Mouse (Mus musculus): ENCODE data around the gene Fbxo41. TPM values are rescaled to one million over a fixed set of nuclear protein-coding genes. Genes with fewer than 3 reads are reported as not detected.

Fbxo41 gene
- polyA plus RNA-seq, 1 experiment from 2014 or later, result 0.46 TPM

- peaks cover 18% of the 10 kb centered on the region for H3K4me1 ChIP-seq
- peaks cover 13% of the 10 kb centered on the region for H3K36me3 ChIP-seq (replicated peaks)
- no peak for DNase-seq (ENCODE audit: low spot score)
- 93% methylated on average over 5 of the region's 5 CpGs for whole genome bisulfite sequencing
- H3K9me3 ChIP-seq, result no peaks in the 10 kb centered on the region
- H3K27ac ChIP-seq (replicated peaks), result no peak overlapping the region
- H3K4me3 ChIP-seq, result no peak overlapping the region
- H3K27me3 ChIP-seq (replicated peaks; ENCODE audit: low read depth, poor library complexity, severe bottlenecking), result no peaks in the 10 kb centered on the region
Measured at GRCm38 (mm10) chr6:85433865-85434264, 68.9 kb downstream of the Fbxo41 start.

GRCm38 (mm10) chr6:85431842-85432431 is 70.9 kb downstream of the Fbxo41 start, which contains the start of gene Smyd5:
Gene Smyd5 (plus strand): TSS chr6:85431989.
- H3K4me3 ChIP-seq, result peak within 1 kb of the TSS; percentile 97
- H3K4me1 ChIP-seq, result peaks cover 18% of the 10 kb centered on the region
- under 1% methylated on average over 39 of the region's 39 CpGs for WGBS
- peaks cover 8% of the 10 kb centered on the region for H3K27me3 ChIP-seq (replicated peaks; ENCODE audit: low read depth, poor library complexity, severe bottlenecking)
- peak; percentile 92 for DNase-seq (ENCODE audit: low spot score)
- H3K36me3 ChIP-seq (replicated peaks), result no peaks in the 10 kb centered on the region
- H3K9me3 ChIP-seq, result no peaks in the 10 kb centered on the region
- peak within 1 kb of the TSS; percentile 90 for H3K27ac ChIP-seq (replicated peaks)

- Histone ChIP-seq H3K9me3 (no peaks in the 10 kb centered on the region), H3K36me3 (replicated peaks) (no peaks in the 10 kb centered on the region), H3K27ac (replicated peaks) (peak overlapping the region; percentile 90), H3K4me1 (peaks cover 18% of the 10 kb centered on the region), H3K4me3 (peak overlapping the region; percentile 97), H3K27me3 (replicated peaks; ENCODE audit: low read depth, poor library complexity, severe bottlenecking) (peaks cover 12% of the 10 kb centered on the region)
- no peak for DNase-seq (ENCODE audit: low spot score)
- WGBS, result 47% methylated on average over 8 of the region's 8 CpGs
Measured at GRCm38 (mm10) chr6:85431274-85431841, 71.4 kb downstream of the Fbxo41 start.

- 11% methylated on average over 28 of the region's 28 CpGs for WGBS
- Histone ChIP-seq H3K27ac (replicated peaks) (no peak within 1 kb of the TSS), H3K27me3 (replicated peaks; ENCODE audit: low read depth, poor library complexity, severe bottlenecking) (peaks cover 61% of the 10 kb centered on the region), H3K4me1 (peaks cover 10% of the 10 kb centered on the region), H3K36me3 (replicated peaks) (no peaks in the 10 kb centered on the region), H3K9me3 (no peaks in the 10 kb centered on the region), H3K4me3 (peak within 1 kb of the TSS; percentile 35)
- peak; percentile 22 for DNase-seq (ENCODE audit: low spot score)
Measured at GRCm38 (mm10) chr6:85423836-85424379, 78.9 kb downstream of the Fbxo41 start, which contains the start of gene Noto. Gene Noto (plus strand): TSS chr6:85423886.

Other genes with a start within 250 kb of the Fbxo41 start
- gene Sfxn5, start 169.6 kb downstream of the Fbxo41 start, polyA plus RNA-seq (2016; fragmentation: Nextera tagmentation; extraction: Ambion mirVana), result 8.5 and 8.6 TPM in 2 replicates
- 2.3 and 3.6 TPM in 2 replicates for gene Rab11fip5, start 128.4 kb downstream of the Fbxo41 start, polyA plus RNA-seq (2016; fragmentation: Nextera tagmentation; extraction: Ambion mirVana)
- gene Noto, start 79.1 kb downstream of the Fbxo41 start, polyA plus RNA-seq (2016; fragmentation: Nextera tagmentation; extraction: Ambion mirVana), result not detected in 2 replicates
- 87.6 and 91.0 TPM in 2 replicates for gene Smyd5, start 71.0 kb downstream of the Fbxo41 start, polyA plus RNA-seq (2016; fragmentation: Nextera tagmentation; extraction: Ambion mirVana)
- 784 and 818 TPM in 2 replicates for gene Cct7, start 51.5 kb downstream of the Fbxo41 start, polyA plus RNA-seq (2016; fragmentation: Nextera tagmentation; extraction: Ambion mirVana)
- 29.1 and 30.4 TPM in 2 replicates for gene Pradc1, start 51.0 kb downstream of the Fbxo41 start, polyA plus RNA-seq (2016; fragmentation: Nextera tagmentation; extraction: Ambion mirVana)
- gene Egr4, start 10.6 kb upstream of the Fbxo41 start, polyA plus RNA-seq (2016; fragmentation: Nextera tagmentation; extraction: Ambion mirVana), result not detected in 2 replicates
- gene Alms1, start 84.5 kb upstream of the Fbxo41 start, polyA plus RNA-seq (2016; fragmentation: Nextera tagmentation; extraction: Ambion mirVana), result 10.2 and 11.3 TPM in 2 replicates
- not detected in 2 replicates for gene Nat8f7, start 210.2 kb upstream of the Fbxo41 start, polyA plus RNA-seq (2016; fragmentation: Nextera tagmentation; extraction: Ambion mirVana)

Measured in embryonic facial prominence, embryonic 10.5 days (tissue).